Mouse (Mus musculus) ES-Bruce4 (cell line): ENCODE results near the gene Clybl. TPM values are rescaled to one million over a fixed set of nuclear protein-coding genes. Genes with fewer than 3 reads are reported as not detected.

Source experiments
- H3K27ac ChIP-seq: 2 replicates; pipeline ENCODE4 v1.5.1; 2012; ENCODE audit warnings: low read length, inconsistent platforms; ENCODE audit not compliant: insufficient read depth
- H3K27me3 ChIP-seq: 2 replicates; pipeline ENCODE4 v1.6.1; 2012; ENCODE audit warnings: mild to moderate bottlenecking, low read length, inconsistent platforms; ENCODE audit not compliant: control insufficient read depth, poor library complexity, insufficient read depth, severe bottlenecking
- H3K36me3 ChIP-seq: 2 replicates; pipeline ENCODE4 v1.6.1; 2012; ENCODE audit warnings: inconsistent platforms, mild to moderate bottlenecking, low read length, moderate library complexity; ENCODE audit not compliant: control insufficient read depth, poor library complexity, insufficient read depth, severe bottlenecking
- H3K4me1 ChIP-seq: one replicate; pipeline ENCODE4 v1.8.1; 2011; ENCODE audit warnings: low read length; ENCODE audit not compliant: control insufficient read depth, insufficient read depth
- H3K4me3 ChIP-seq: 2 replicates; pipeline ENCODE4 v1.5.1; 2011; ENCODE audit warnings: low read depth, mild to moderate bottlenecking, low read length
- H3K9ac ChIP-seq: 2 replicates; pipeline ENCODE4 v1.6.1; 2012; ENCODE audit warnings: low read depth, mild to moderate bottlenecking, inconsistent platforms; ENCODE audit not compliant: poor library complexity, severe bottlenecking
- H3K9me3 ChIP-seq: replicated peaks from 2 replicates; pipeline ENCODE4 v1.6.1; 2012; ENCODE audit warnings: mild to moderate bottlenecking, low read length, inconsistent platforms; ENCODE audit not compliant: control insufficient read depth, poor library complexity, insufficient read depth, severe bottlenecking
- CTCF ChIP-seq: IDR thresholded peaks from one replicate; pipeline ENCODE4 v1.8.1; 2011; ENCODE audit warnings: low read depth, low read length
- EP300 ChIP-seq: IDR thresholded peaks from 2 replicates; pipeline ENCODE4 v1.6.1; 2011; ENCODE audit warnings: low read depth, low read length; ENCODE audit not compliant: insufficient read depth
- POLR2A ChIP-seq: IDR thresholded peaks from one replicate; pipeline ENCODE4 v1.8.1; 2011; ENCODE audit warnings: low read length; ENCODE audit not compliant: insufficient read depth
- polyA plus RNA-seq: library from polyadenylated mRNA; stranded (reverse); fragments of >200 nt; gene quantifications from 2 replicates; pipeline ENCODE4 v1.2.4, GENCODE M21; 2011; ENCODE audit warnings: low read depth; ENCODE audit not compliant: missing spikeins, insufficient read depth, insufficient read length

Clybl gene
- polyA plus RNA-seq, 1 experiment, result 36.7 TPM

DNA sequence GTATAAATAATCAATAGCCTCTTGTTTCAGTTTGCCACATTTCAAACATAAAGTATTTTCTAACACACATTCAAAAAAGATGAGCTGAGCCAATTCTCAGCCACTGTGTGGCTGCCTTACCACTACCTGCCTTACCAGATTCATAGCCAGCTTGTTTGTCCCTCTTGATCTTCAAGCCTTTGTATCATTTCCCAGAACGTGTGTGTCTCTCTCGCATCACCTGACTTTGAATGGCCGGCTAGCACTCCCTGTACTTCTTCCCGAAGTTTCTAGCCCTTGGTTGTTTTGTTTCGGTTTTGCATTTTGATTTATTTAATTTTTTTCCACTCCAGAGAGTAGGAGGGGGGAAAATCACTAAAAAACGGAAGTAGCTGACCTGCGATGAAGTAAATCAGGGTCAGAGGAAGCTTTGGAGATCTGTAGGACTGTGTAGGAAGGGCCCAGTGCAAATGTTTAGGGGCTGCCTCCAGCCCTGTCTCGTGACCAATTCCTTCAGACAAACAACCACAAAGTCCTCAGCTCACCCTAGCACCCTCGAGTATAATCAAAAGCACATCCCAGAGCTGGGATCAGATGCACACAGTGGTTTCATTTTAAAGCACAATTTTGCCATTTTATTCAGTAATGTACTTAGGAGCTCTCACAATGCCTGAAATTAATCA, 195.1 kb downstream of the Clybl start:
- Histone ChIP-seq H3K27me3 (no peaks in the 10 kb centered on the region), H3K9me3 (no peaks in the 10 kb centered on the region), H3K4me3 (no peak overlapping the region), H3K36me3 (no peaks in the 10 kb centered on the region), H3K4me1 (peaks cover 2% of the 10 kb centered on the region), H3K27ac (no peak overlapping the region), H3K9ac (no peak overlapping the region)
- TF ChIP-seq EP300 (no peak), POLR2A (no peak), CTCF (no peak)

DNA sequence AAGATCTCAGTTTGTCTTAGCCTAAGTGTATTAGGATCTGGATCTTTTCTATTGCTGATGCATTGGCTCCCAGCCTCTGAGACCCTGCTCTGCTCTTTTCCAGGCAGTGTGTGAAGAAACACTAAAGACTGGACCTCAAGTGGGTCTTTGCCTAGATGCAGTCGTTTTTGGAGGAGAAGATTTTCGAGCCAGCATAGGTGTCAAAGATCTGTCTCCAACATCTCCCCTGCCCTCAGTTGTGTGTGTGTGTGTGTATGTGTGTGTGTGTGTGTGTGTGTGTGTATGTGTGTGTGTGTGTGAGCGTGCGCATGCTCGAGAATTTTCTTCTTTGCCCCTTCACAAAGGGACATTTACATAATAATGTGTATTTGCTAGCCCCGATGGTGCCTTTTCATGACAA, 196.2 kb downstream of the Clybl start:
- no peaks in the 10 kb centered on the region for H3K36me3 ChIP-seq
- H3K27ac ChIP-seq, result no peak overlapping the region
- no peak overlapping the region for H3K9ac ChIP-seq
- TF ChIP-seq CTCF (no peak), POLR2A (no peak), EP300 (no peak)
- no peak overlapping the region for H3K4me3 ChIP-seq
- no peaks in the 10 kb centered on the region for H3K4me1 ChIP-seq
- H3K9me3 ChIP-seq, result no peaks in the 10 kb centered on the region
- H3K27me3 ChIP-seq, result no peaks in the 10 kb centered on the region

DNA sequence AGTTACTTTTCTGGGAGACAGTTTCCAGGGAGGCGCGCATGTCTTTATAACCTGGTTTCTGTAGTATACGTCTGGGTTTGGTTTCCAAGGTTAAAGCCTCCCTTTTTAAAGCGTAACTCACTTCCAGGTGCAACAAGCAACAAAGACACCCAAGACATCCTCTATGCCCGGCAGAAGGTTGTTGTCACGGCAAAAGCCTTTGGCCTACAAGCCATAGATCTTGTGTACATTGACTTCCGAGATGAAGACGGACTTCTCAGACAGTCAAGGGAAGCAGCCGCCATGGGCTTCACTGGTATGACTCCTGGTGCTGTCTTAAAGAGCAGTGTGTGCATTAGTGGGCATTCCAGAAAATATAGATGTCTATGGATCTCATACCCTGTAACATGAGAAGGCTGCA, 197.6 kb downstream of the Clybl start:
- Histone ChIP-seq H3K36me3 (no peaks in the 10 kb centered on the region), H3K9me3 (no peaks in the 10 kb centered on the region), H3K9ac (no peak overlapping the region), H3K4me3 (no peak overlapping the region), H3K4me1 (no peaks in the 10 kb centered on the region), H3K27ac (no peak overlapping the region), H3K27me3 (no peaks in the 10 kb centered on the region)
- no peak for TF ChIP-seq POLR2A
- TF ChIP-seq CTCF, result no peak
- no peak for TF ChIP-seq EP300

DNA sequence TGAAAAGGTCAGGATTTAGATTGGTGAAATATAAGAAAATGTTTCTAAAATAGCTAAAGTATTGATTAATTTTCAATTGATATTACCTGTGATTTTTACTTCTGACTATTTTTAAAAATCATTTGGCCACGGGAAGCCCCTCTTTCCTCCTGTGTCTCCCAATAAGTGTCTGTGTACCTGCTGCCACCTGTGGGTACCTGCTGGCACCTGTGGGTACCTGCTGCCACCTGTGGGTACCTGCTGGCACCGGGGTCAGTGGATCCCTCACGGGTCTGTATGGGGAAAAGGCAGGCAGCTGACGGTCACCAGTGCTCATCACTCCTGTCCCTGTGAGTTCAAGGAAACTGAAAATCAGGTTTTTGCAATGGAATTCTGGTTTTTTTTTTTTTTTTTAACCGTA, 198.5 kb downstream of the Clybl start:
- no peak overlapping the region for H3K4me3 ChIP-seq
- no peaks in the 10 kb centered on the region for H3K4me1 ChIP-seq
- H3K27me3 ChIP-seq, result no peaks in the 10 kb centered on the region
- no peak overlapping the region for H3K9ac ChIP-seq
- no peaks in the 10 kb centered on the region for H3K9me3 ChIP-seq
- no peak overlapping the region for H3K27ac ChIP-seq
- TF ChIP-seq EP300, result no peak
- no peak for TF ChIP-seq POLR2A
- no peak for TF ChIP-seq CTCF
- H3K36me3 ChIP-seq, result no peaks in the 10 kb centered on the region

DNA sequence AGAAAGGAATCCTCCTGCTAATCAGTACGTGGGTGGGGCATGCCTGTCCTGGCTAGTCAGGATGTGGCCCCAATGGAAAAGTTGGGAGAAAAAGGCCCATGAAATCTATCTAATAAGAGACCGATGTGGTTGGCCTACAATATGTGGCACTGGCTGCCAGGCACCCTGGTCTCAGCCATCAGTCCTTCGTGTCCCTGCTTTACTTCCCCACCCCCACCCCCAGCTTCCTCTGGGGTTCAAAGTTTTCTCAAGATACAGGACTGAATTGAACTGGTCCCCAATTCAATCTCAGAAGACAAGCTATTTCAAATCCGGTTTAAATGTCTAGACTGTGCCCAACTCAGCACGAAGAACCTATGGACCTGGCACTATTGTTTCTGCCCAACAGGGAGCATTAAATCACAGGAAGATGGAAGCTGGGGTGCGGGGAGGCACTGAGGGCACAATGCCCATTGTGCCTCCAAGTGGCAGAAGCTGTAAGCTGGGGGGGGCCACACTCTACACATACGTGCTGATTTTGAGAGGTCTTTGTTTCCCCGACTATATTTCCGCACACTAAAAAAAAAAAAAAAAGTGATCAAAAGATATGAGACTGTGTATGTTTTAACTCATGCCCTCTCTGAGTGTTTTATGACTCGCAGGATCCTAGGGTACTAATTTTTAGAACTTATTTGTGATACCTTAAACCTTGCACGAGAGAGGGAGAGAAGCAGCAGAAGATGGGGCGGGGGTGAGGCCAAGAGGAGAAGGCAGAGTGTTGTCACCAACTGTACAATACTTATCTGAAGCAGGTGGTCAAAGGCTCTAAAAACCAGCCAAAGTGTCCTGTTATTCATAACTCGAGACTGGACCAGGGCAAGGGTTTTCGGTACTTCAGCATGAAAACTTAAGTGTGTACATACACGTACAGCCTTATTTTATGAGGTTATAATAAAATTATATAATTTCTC, 199.7 kb downstream of the Clybl start:
- no peak overlapping the region for H3K9ac ChIP-seq
- H3K27me3 ChIP-seq, result no peaks in the 10 kb centered on the region
- H3K27ac ChIP-seq, result no peak overlapping the region
- H3K9me3 ChIP-seq, result no peaks in the 10 kb centered on the region
- no peak overlapping the region for H3K4me3 ChIP-seq
- H3K36me3 ChIP-seq, result no peaks in the 10 kb centered on the region
- TF ChIP-seq POLR2A (no peak), EP300 (no peak), CTCF (no peak)
- H3K4me1 ChIP-seq, result no peaks in the 10 kb centered on the region

DNA sequence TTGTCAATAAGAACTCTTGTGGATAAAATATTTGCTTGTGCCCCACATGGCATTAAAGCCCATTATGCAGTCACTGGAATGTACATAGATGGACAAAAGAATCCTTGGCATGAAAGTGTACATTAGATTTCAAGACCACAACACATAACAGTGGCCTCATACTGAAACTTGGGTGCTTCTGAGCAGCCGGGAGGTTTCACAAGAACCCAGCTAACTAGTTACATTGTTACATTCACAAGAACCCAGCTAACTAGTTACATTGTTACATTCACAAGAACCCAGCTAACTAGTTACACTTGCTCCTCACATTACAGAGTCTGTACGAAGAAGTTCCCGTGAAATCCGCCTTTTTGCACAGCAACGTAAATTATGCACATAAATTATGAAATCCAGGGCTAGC, 200.8 kb downstream of the Clybl start:
- Histone ChIP-seq H3K9ac (no peak overlapping the region), H3K4me3 (no peak overlapping the region), H3K4me1 (no peaks in the 10 kb centered on the region), H3K36me3 (no peaks in the 10 kb centered on the region), H3K9me3 (no peaks in the 10 kb centered on the region), H3K27me3 (no peaks in the 10 kb centered on the region; the same call in 1 of the 2 replicates), H3K27ac (no peak overlapping the region)
- TF ChIP-seq EP300 (no peak), CTCF (no peak), POLR2A (no peak)
